Mouse (Mus musculus) kidney, embryonic 14.5 days (tissue): ENCODE measurements around the gene Csn1s2b. TPM values are rescaled to one million over a fixed set of nuclear protein-coding genes. Genes with fewer than 3 reads are reported as not detected.

Experiments
- ATAC-seq: fragments of 200-750 bp; cut with Nextera tagmentation; 2 replicates; pipeline ENCODE4 v1.8.0; 2017; ENCODE audit warnings: moderate number of reproducible peaks, mild to moderate bottlenecking, moderate TSS enrichment, moderate library complexity; ENCODE audit not compliant: low FRiP score, low TSS enrichment
- H3K27ac ChIP-seq: fragments of 300-500 bp; sonication (generic); 2 replicates; pipeline ENCODE4 v1.5.1; 2014; ENCODE audit warnings: low read depth, mild to moderate bottlenecking, low read length, moderate library complexity, mixed read lengths
- H3K27me3 ChIP-seq: fragments of 300-500 bp; sonication (generic); 2 replicates; pipeline ENCODE4 v1.6.1; 2014; ENCODE audit warnings: mild to moderate bottlenecking, low read length; ENCODE audit not compliant: control insufficient read depth, insufficient read depth
- H3K36me3 ChIP-seq: fragments of 300-500 bp; sonication (generic); 2 replicates; pipeline ENCODE4 v1.6.1; 2014; ENCODE audit warnings: low read length, mixed read lengths; ENCODE audit not compliant: control insufficient read depth, insufficient read depth
- H3K4me1 ChIP-seq: fragments of 300-500 bp; sonication (generic); 2 replicates; pipeline ENCODE4 v1.6.1; 2014; ENCODE audit warnings: low read length, mixed read lengths; ENCODE audit not compliant: control insufficient read depth, insufficient read depth
- H3K4me2 ChIP-seq: fragments of 300-500 bp; sonication (generic); replicated peaks from 2 replicates; pipeline ENCODE4 v1.6.1; 2014; ENCODE audit warnings: low read depth, mild to moderate bottlenecking, low read length
- H3K4me3 ChIP-seq: fragments of 300-500 bp; sonication (generic); 2 replicates; pipeline ENCODE4 v1.5.1; 2014; ENCODE audit warnings: mild to moderate bottlenecking, low read length
- H3K9ac ChIP-seq: fragments of 300-500 bp; sonication (generic); 2 replicates; pipeline ENCODE4 v1.6.1; 2014; ENCODE audit warnings: low read depth, mild to moderate bottlenecking, low read length, moderate library complexity
- H3K9me3 ChIP-seq: fragments of 300-500 bp; sonication (generic); 2 replicates; pipeline ENCODE4 v1.6.1; 2016; ENCODE audit warnings: low read length; ENCODE audit not compliant: control insufficient read depth
- WGBS: fragments of 180-500 bp; shearing (Covaris S2); extraction: QIAGEN DNeasy Blood & Tissue Kit; methylation state at CpG from one replicate; pipeline ENCODE4 v1.1.7; 2014; 5-methylcytosine and 5-hydroxymethylcytosine counted together
- polyA plus RNA-seq: library from polyadenylated mRNA; unstranded; fragments of >200 nt; fragmentation: Nextera tagmentation; extraction: Ambion mirVana; gene quantifications from 2 replicates; pipeline ENCODE4 v1.2.1, GENCODE M21; 2014

Gene Csn1s2b
- polyA plus RNA-seq, 1 experiment from 2014 or later, result not detected

- Histone ChIP-seq H3K36me3 (no peaks in the 10 kb centered on the region), H3K27me3 (no peaks in the 10 kb centered on the region), H3K4me2 (no peak overlapping the region), H3K9me3 (no peaks in the 10 kb centered on the region), H3K9ac (no peak overlapping the region), H3K27ac (no peak overlapping the region), H3K4me1 (no peaks in the 10 kb centered on the region), H3K4me3 (no peak overlapping the region)
- 35% methylated on average over 4 of the region's 4 CpGs for WGBS
- no peak for ATAC-seq
These were observed 63.5 kb downstream of the Csn1s2b start for GRCm38 (mm10) chr5:87871423-87871822.

Other genes with a start within 250 kb of the Csn1s2b start
- gene Sult1d1, start 239.1 kb upstream of the Csn1s2b start, polyA plus RNA-seq, result 16.7 and 31.0 TPM in 2 replicates
- gene Sult1e1, start 216.5 kb upstream of the Csn1s2b start, polyA plus RNA-seq, result 1.2 and 1.4 TPM in 2 replicates
- gene Csn1s1, start 141.9 kb upstream of the Csn1s2b start, polyA plus RNA-seq, result not detected in 2 replicates
- gene Csn2, start 108.5 kb upstream of the Csn1s2b start, polyA plus RNA-seq, result not detected in 2 replicates
- gene Csn1s2a, start 33.5 kb upstream of the Csn1s2b start, polyA plus RNA-seq, result not detected in 2 replicates
- gene Prr27, start 17.6 kb downstream of the Csn1s2b start, polyA plus RNA-seq, result not detected in 2 replicates
- gene Odam, start 76.9 kb downstream of the Csn1s2b start, polyA plus RNA-seq, result not detected in 2 replicates
- gene Csn3, start 117.5 kb downstream of the Csn1s2b start, polyA plus RNA-seq, result 0.70 and 1.2 TPM in 2 replicates
- gene 2310003L06Rik, start 161.4 kb downstream of the Csn1s2b start, polyA plus RNA-seq, result not detected in 2 replicates
- not detected in 2 replicates for gene Gm28434, start 161.4 kb downstream of the Csn1s2b start, polyA plus RNA-seq
- not detected in 2 replicates for gene Cabs1, start 171.4 kb downstream of the Csn1s2b start, polyA plus RNA-seq
- not detected in 2 replicates for gene Smr3a, start 194.5 kb downstream of the Csn1s2b start, polyA plus RNA-seq